Mouse (Mus musculus): ENCODE data around the gene Katna1.

GRCm38 (mm10) chr10:7748752-7749151 lies 23.0 kb downstream of the Katna1 start:
- TF ChIP-seq CTCF (IDR thresholded peaks at IDR 0.05; ENCODE audit: borderline replicate concordance, extremely low read depth, insufficient read depth, insufficient read length), result no peak
- TF ChIP-seq POLR2A (IDR thresholded peaks at IDR 0.05; ENCODE audit: borderline replicate concordance, extremely low read depth, insufficient read depth, insufficient read length, poor library complexity, severe bottlenecking), result no peak
